Mouse (Mus musculus): ENCODE data around the gene Dhrs11.

DNA sequence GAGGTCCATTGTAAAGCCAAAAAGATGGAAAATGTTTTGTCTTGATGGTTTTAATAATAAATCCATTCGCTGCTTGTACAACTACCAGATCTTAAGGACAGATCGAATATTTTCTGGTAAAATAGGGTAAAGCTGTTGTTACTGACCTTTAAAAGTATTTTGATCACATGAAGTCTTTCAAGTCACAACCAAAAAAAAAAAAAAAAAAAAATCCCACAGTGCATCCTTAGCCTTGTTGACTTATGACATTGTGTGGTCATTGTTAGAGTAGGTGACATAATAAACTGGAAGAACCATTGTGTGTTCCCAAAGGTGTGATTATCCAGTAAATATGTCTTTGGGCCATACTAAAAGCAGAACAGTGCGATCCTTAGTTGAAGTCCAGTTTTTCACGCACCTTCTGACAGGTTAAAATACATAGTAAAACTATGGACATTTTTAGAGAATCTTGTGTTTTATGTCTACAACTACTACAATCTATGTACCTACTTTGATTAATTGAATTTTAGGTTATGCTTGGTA is 42.8 kb upstream of the Dhrs11 start:
- TF ChIP-seq CTCF (IDR thresholded peaks at IDR 0.05; ENCODE audit: low read depth, low read length) (no peak), EP300 (IDR thresholded peaks at IDR 0.05; ENCODE audit: insufficient read depth, low read depth, low read length) (no peak)

Measured in ES-Bruce4 (cell line).